Mouse (Mus musculus): ENCODE results near the gene Cpa4. TPM values are rescaled to one million over a fixed set of nuclear protein-coding genes. Genes with fewer than 3 reads are reported as not detected.

Gene Cpa4
- total RNA-seq, 4 experiments from 2014 or later: 0.17 to 0.39 (median 0.18) TPM

DNA sequence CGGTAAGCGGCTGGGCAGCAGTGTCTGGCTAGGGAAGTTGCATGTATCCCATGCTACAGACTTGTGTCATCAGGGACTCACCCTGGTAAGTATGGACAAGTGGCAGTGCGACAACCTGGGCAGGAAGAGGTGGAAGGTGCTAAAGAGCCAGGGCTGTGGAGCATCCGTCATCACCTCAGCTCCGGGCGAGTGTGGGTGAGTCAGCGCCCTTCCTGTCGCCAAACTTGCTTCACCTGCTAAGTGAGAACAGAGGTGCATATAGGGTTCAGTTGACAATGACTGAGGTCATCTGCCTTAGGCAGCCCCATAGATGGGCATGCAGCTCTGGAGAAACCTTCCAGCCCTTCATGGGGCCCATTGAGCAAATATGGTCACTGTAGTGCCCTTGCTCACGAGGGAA is 56.6 kb downstream of the Cpa4 start:
- no peak for DNase-seq (ENCODE audit: low spot score in 2 of 2)

DNA sequence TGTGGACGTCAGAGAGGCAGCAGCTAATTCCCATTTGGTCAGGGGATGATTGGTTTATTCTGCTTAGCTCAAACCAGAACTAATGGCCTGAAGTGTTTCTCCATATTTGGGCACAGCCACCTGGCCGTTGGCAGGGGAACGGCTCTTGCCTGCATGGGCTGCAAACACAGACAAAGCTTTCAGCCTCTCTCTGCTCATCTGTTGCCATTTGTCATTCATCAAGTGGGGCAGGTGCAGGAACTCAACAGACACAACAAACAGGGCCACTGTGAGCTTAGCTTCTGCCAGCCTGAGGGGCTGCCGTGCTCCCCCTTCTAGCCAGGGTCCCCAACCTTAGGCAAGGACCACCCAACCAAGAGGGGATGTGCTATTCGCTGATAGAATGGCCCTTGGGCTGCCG is 60.0 kb downstream of the Cpa4 start:
- peak in 1 of 2 experiments; percentile 48 for DNase-seq (ENCODE audit: low spot score in 2 of 2)

DNA sequence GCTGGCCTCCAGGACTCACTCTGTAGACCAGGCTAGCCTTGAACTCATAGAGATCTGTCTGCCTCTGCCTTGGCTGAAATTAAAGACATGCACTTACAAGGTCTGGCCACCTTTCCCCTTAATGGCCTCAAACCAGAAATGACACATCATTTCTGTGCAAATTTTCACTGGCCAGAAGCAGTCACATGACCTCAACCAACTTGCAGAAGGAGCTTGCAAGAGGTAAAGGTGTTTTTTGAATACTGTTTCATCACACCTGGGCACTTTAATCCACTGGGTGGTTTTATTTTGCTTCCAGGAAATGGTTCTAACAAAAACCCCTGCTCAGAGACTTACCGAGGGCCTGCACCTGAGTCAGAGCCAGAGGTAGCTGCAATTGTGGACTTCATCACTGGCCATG is 61.8 kb downstream of the Cpa4 start:
- DNase-seq (ENCODE audit: low spot score in 2 of 2): no peak

DNA sequence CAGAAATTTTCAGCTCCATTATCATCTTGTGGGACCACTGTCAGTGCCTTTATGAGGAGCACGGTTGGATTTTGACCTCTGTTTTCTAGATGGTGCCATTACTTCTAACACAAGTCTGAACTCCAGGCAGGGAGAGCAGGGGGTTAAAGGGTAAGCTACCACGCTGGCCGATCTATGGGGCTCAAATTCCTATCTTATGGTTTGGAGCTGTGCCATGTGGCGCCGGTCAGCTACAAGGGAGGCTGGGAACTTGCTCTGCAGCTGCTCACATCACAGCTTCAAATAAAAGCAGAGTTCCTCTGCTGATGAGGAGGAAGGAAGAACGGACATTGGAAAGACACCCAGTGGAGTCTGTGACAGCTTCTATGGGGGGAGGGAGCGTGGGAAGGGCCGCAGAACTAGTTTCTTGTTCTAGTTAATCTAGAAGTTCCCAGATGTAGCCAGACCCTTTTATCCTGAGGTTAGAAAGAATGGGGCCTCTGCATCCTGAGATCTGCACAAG is 67.2 kb downstream of the Cpa4 start:
- DNase-seq (ENCODE audit: low spot score in 2 of 2): no peak

DNA sequence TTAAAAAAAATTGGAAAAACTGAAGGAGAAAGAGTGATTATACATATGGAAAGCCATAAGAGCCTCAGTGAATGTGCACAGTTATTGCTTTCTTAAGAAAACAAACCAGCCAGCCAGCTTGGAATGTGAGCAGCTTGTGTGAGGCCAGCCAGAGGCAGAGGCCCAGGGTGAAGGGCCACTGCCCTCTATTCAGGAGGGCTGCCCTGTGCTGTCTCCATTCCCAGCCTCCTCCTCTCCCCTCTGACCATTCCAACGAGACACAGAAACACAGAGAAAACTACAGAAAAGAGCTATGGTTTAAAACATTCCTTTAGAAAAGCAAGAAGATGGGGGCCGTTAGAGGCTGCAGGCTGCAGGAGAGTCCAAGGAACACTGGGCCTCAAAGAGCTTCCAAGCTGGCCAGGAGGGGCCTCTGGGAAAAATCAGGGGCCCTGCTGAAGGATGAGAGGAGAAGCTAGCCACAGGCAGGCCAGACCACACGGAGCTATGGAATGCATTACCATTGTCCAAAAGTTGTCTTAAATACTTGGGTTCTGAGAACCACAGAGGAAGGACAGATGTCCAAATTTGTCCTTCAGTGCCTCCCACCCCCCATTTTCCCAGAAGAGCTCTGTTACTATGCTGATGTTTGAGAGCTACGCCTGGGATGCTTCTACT is 68.1 kb downstream of the Cpa4 start:
- DNase-seq (ENCODE audit: low spot score in 2 of 2): no peak

DNA sequence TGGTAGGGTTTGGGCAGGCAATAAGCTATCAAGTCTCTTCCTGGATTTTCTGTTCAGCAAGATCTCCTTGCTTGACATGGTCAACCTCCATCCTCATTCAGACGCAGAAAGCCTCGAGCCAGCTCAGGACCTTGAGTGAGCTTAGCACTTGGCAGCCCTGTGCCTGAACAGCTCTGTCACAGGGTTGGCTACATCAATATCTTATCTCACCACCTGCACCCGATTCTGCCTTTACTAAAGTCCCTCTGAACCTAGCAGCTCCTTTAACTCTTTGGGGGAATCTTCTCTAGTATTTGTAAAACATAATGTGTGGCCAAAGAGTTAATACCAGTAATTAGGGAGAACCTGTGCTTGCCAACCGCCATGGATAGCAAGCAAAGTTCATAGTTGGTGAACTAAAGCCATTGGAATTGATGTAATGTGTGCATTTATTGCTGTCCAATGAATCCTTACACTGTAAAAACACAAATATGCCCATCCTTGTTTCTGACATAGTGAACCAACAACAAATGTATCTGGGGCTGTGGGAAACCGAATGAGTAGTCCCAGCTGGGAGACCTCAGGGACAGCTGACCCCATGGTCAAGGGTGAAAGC is 70.6 kb downstream of the Cpa4 start, which contains the start of gene Cpa1:
TSS of gene Cpa1 (plus strand) at position 545 of the 595 bp plus-strand sequence.
- no peak for DNase-seq (ENCODE audit: low spot score in 2 of 2)

Other genes with a start within 250 kb of the Cpa4 start
- 10 to 100 TPM; 25.5 to 30.3 (median 26.7) TPM for gene Zc3hc1, start 177.3 kb upstream of the Cpa4 start, total RNA-seq (2022)
- gene Klhdc10, start 166.5 kb upstream of the Cpa4 start, total RNA-seq (2022): 100 to 1,000 TPM in 1 of 4 experiments, 10 to 100 TPM in 3; 86.0 to 101 (median 90.6) TPM
- 10 to 100 TPM; 22.8 to 25.2 (median 24.0) TPM for gene Tmem209, start 58.6 kb upstream of the Cpa4 start, total RNA-seq (2022)
- 1 to 10 TPM in 1 of 4 experiments, under 1 TPM in 3; 0.58 to 1.1 (median 0.86) TPM for gene Ssmem1, start 58.5 kb upstream of the Cpa4 start, total RNA-seq (2022)
- gene Cpa2, start 26.8 kb upstream of the Cpa4 start, total RNA-seq (2022): 1 to 10 TPM; 1.2 to 4.0 (median 2.1) TPM
- gene Cpa5, start 42.6 kb downstream of the Cpa4 start, total RNA-seq (2022): not detected
- gene Cpa1, start 70.8 kb downstream of the Cpa4 start, total RNA-seq (2022): not detected
- 1 to 10 TPM; 4.9 to 6.6 (median 6.1) TPM for gene Cep41, start 125.4 kb downstream of the Cpa4 start, total RNA-seq (2022)
- gene Mest, start 155.2 kb downstream of the Cpa4 start, total RNA-seq (2022): 100 to 1,000 TPM in 1 of 4 experiments, 10 to 100 TPM in 3; 66.1 to 109 (median 76.2) TPM